Mouse (Mus musculus): ENCODE measurements around the gene Vps52. TPM values are rescaled to one million over a fixed set of nuclear protein-coding genes. Genes with fewer than 3 reads are reported as not detected.

Vps52 gene
- polyA plus RNA-seq, 1 experiment from 2014 or later: 39.4 TPM

DNA sequence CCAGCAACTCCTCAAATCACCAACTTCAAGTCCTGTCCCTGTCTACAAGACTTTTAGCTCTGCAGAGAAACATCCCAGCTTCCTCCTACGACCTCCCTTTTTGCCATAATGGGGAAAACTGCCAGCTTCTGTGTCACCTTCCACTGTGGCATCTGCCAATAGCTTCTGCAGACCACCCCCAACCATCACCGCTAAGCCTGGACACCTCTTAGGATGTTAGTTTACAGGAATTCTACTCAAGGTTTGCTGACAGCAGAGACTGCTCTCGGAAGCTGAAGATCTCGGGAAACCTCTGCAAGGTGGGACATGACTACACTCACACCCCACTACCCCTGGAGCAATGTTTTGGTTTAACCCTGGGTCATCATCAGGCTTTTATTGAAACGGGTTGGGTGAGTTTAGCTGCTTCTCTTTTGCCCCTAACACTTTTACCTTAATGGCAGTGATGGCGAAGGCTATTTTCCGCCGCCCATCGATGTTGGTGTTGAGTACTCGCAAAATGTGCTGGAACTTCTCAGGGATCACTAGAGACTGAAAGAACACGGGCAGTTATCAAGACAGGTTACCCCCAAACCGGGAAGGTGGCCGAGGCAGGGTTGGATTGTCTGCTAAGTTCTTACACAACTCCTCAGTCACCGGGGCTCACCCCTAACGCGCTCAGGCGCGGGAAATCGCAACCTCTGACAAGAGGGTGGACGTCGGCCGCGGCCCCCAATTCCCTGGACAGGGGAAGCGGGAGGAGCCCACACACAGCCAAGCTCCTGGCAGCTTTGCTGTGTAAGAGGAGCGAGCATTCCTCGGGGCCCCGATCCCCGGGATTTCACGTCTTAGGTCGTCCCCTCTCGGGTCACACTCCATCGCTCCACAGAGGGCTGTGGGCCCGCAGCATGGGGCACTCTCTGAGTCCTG lies 712 bp upstream of the Vps52 start:
- DNase-seq (ENCODE audit: low spot score) (no peak), ATAC-seq (ENCODE audit: low FRiP score) (no peak)
- WGBS: 3% methylated on average over 33 of the region's 33 CpGs
- Histone ChIP-seq H3K27me3 (ENCODE audit: control insufficient read depth, insufficient read depth, low read length) (no peaks in the 10 kb centered on the region), H3K9me3 (ENCODE audit: control insufficient read depth, low read length) (no peaks in the 10 kb centered on the region), H3K4me3 (ENCODE audit: low read depth, low read length) (peak overlapping the region; percentile 97), H3K36me3 (ENCODE audit: control insufficient read depth, insufficient read depth, low read length) (peaks cover 2% of the 10 kb centered on the region; the same call in 1 of the 2 replicates), H3K9ac (ENCODE audit: low read depth, low read length) (peak overlapping the region; percentile 96), H3K4me2 (replicated peaks; ENCODE audit: low read depth, low read length) (peak overlapping the region; percentile 96), H3K4me1 (replicated peaks; ENCODE audit: control insufficient read depth, insufficient read depth, low read length) (peaks cover 19% of the 10 kb centered on the region), H3K27ac (ENCODE audit: low read depth, low read length) (peak overlapping the region; percentile 81)

DNA sequence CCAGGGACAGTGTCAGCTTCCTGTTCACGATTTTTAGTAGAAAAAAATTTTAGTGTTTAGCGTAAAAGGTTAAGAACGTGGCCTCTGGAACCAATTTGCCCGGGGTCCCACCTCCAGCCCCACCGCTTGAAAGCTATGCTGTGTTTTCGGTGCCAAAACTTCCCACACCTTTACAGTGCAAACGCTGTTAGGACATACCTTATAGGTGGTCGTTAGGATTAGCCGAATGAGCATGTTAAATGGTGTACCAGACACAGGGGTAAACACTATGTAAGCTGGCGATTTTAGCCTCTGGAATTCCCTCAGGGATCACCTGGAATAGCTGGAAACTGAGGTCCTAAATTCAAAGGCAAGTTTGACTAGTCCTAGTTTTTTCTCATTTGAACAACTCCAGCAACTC lies 724 bp downstream of the Vps52 start:
- Histone ChIP-seq H3K9ac (ENCODE audit: low read depth, low read length) (peak overlapping the region; percentile 71), H3K36me3 (ENCODE audit: control insufficient read depth, insufficient read depth, low read length) (peaks cover 2% of the 10 kb centered on the region; the same call in 1 of the 2 replicates), H3K27me3 (ENCODE audit: control insufficient read depth, insufficient read depth, low read length) (no peaks in the 10 kb centered on the region), H3K4me2 (replicated peaks; ENCODE audit: low read depth, low read length) (peak overlapping the region; percentile 77), H3K27ac (ENCODE audit: low read depth, low read length) (peak overlapping the region; percentile 82), H3K9me3 (ENCODE audit: control insufficient read depth, low read length) (no peaks in the 10 kb centered on the region), H3K4me1 (replicated peaks; ENCODE audit: control insufficient read depth, insufficient read depth, low read length) (peaks cover 16% of the 10 kb centered on the region), H3K4me3 (ENCODE audit: low read depth, low read length) (peak overlapping the region; percentile 97)
- no peak for DNase-seq (ENCODE audit: low spot score)
- 6% methylated on average over 10 of the region's 10 CpGs for WGBS
- ATAC-seq (ENCODE audit: low FRiP score): 0 out of 2 replicates have a peak, but pooled peaks have one; percentile 2

DNA sequence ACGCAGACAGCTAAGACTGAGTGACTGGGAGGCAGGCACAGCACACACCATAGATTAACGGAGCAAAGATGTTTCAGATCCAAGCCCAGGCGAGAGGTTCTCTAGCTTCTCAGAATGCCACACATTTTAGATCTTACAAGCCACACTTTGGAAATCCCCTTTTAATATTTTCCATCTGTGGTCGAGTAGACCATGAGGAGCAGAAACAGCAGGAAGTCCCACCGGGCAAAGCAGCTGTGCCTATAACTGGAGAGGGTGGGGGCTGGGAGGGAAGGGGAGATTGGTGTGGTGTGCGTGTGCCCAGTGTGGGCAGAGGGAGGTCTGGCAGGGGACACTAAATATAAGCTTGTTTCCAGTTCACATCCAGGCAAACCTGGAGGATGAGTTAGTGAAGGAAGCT lies 1.9 kb downstream of the Vps52 start:
- Histone ChIP-seq H3K9ac (ENCODE audit: low read depth, low read length) (no peak overlapping the region), H3K4me3 (ENCODE audit: low read depth, low read length) (no peak overlapping the region), H3K4me2 (replicated peaks; ENCODE audit: low read depth, low read length) (no peak overlapping the region), H3K36me3 (ENCODE audit: control insufficient read depth, insufficient read depth, low read length) (peaks cover 2% of the 10 kb centered on the region; the same call in 1 of the 2 replicates), H3K9me3 (ENCODE audit: control insufficient read depth, low read length) (no peaks in the 10 kb centered on the region), H3K4me1 (replicated peaks; ENCODE audit: control insufficient read depth, insufficient read depth, low read length) (peaks cover 11% of the 10 kb centered on the region), H3K27me3 (ENCODE audit: control insufficient read depth, insufficient read depth, low read length) (no peaks in the 10 kb centered on the region), H3K27ac (ENCODE audit: low read depth, low read length) (no peak overlapping the region)
- ATAC-seq (ENCODE audit: low FRiP score) (no peak), DNase-seq (ENCODE audit: low spot score) (no peak)
- WGBS: 83% methylated on average over 6 of the region's 6 CpGs

DNA sequence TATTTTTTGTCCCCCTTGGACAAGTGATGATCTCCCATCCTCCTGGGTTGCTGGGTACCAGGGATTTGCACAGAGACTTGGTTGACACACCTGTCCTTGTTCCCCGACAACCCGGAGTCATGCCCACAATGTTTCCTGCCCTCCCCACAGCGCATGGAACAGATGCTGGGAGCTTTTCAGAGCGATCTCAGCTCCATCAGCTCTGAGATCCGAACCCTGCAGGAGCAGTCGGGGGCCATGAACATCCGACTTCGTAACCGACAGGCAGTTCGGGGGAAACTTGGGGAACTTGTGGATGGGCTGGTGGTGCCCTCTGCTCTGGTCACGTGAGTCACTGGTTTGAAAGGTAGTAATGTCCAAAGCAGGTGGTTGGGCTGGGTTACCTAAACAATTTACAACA lies 2.8 kb downstream of the Vps52 start:
- H3K4me3 ChIP-seq (ENCODE audit: low read depth, low read length): no peak overlapping the region
- DNase-seq (ENCODE audit: low spot score) (no peak), ATAC-seq (ENCODE audit: low FRiP score) (no peak)
- no peak overlapping the region for H3K27ac ChIP-seq (ENCODE audit: low read depth, low read length)
- no peaks in the 10 kb centered on the region for H3K27me3 ChIP-seq (ENCODE audit: control insufficient read depth, insufficient read depth, low read length)
- H3K36me3 ChIP-seq (ENCODE audit: control insufficient read depth, insufficient read depth, low read length): no peaks in the 10 kb centered on the region
- peaks cover 11% of the 10 kb centered on the region for H3K4me1 ChIP-seq (replicated peaks; ENCODE audit: control insufficient read depth, insufficient read depth, low read length)
- H3K9me3 ChIP-seq (ENCODE audit: control insufficient read depth, low read length): no peaks in the 10 kb centered on the region
- H3K9ac ChIP-seq (ENCODE audit: low read depth, low read length): no peak overlapping the region
- H3K4me2 ChIP-seq (replicated peaks; ENCODE audit: low read depth, low read length): no peak overlapping the region
- 92% methylated on average over 11 of the region's 11 CpGs for WGBS

DNA sequence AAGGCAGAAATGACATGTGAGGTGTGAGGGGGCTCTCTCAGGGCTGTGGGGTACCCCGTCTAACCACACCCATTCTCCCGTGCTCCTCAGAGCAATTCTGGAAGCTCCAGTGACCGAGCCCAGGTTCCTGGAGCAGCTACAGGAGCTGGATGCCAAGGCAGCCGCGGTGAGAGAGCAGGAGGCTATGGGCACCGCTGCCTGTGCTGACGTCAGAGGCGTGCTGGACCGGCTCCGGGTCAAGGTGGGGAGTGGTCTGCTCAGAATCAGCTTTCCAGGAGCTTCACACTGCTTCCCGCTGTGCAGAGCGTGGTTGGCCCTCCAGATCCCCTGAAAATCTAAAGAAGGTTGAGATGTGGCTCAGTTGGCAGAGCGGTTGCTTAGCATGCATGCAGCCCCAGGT lies 3.5 kb downstream of the Vps52 start:
- peaks cover 8% of the 10 kb centered on the region for H3K4me1 ChIP-seq (replicated peaks; ENCODE audit: control insufficient read depth, insufficient read depth, low read length)
- no peaks in the 10 kb centered on the region for H3K27me3 ChIP-seq (ENCODE audit: control insufficient read depth, insufficient read depth, low read length)
- no peaks in the 10 kb centered on the region for H3K36me3 ChIP-seq (ENCODE audit: control insufficient read depth, insufficient read depth, low read length)
- WGBS: 95% methylated on average over 13 of the region's 13 CpGs
- ATAC-seq (ENCODE audit: low FRiP score) (no peak), DNase-seq (ENCODE audit: low spot score) (no peak)
- H3K9ac ChIP-seq (ENCODE audit: low read depth, low read length): no peak overlapping the region
- no peak overlapping the region for H3K4me3 ChIP-seq (ENCODE audit: low read depth, low read length)
- no peak overlapping the region for H3K27ac ChIP-seq (ENCODE audit: low read depth, low read length)
- H3K4me2 ChIP-seq (replicated peaks; ENCODE audit: low read depth, low read length): no peak overlapping the region
- H3K9me3 ChIP-seq (ENCODE audit: control insufficient read depth, low read length): no peaks in the 10 kb centered on the region

DNA sequence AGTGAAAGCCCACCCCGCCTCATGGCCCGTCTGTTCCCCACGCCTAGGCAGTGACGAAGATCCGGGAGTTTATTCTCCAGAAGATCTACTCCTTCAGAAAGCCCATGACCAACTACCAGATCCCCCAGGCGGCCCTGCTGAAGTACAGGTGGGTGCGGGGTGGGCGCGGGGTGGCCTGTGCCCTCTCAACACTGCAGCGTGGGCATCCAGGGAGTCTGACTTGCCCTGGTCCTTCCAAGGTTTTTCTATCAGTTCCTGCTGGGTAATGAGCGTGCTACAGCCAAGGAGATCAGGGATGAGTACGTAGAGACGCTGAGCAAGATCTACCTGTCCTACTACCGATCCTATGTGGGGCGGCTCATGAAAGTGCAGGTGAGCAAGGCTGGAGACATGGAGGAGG lies 4.3 kb downstream of the Vps52 start:
- Histone ChIP-seq H3K9ac (ENCODE audit: low read depth, low read length) (no peak overlapping the region), H3K27ac (ENCODE audit: low read depth, low read length) (no peak overlapping the region), H3K36me3 (ENCODE audit: control insufficient read depth, insufficient read depth, low read length) (no peaks in the 10 kb centered on the region), H3K9me3 (ENCODE audit: control insufficient read depth, low read length) (no peaks in the 10 kb centered on the region), H3K4me1 (replicated peaks; ENCODE audit: control insufficient read depth, insufficient read depth, low read length) (peaks cover 3% of the 10 kb centered on the region; the same call in 1 of the 2 replicates), H3K4me3 (ENCODE audit: low read depth, low read length) (no peak overlapping the region), H3K27me3 (ENCODE audit: control insufficient read depth, insufficient read depth, low read length) (no peaks in the 10 kb centered on the region), H3K4me2 (replicated peaks; ENCODE audit: low read depth, low read length) (no peak overlapping the region)
- ATAC-seq (ENCODE audit: low FRiP score) (no peak), DNase-seq (ENCODE audit: low spot score) (no peak)
- WGBS: 93% methylated on average over 15 of the region's 15 CpGs

DNA sequence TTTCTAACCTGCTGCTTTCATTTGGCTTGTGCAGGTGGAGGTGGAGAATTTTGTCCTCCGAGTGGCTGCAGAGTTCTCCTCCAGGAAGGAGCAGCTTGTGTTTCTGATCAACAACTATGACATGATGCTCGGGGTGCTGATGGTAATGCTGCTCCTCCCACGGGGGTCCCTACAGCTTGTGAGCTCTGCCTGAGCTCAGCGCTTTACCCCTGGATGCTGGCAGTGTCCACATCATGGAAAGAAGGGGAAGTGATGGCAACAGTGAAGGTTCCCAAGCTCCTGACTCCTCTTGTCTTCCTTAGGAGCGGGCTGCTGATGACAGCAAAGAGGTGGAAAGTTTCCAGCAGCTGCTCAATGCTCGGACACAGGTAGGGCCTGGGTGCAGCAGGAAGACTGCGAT lies 7.3 kb downstream of the Vps52 start:
- H3K36me3 ChIP-seq (ENCODE audit: control insufficient read depth, insufficient read depth, low read length): no peaks in the 10 kb centered on the region
- DNase-seq (ENCODE audit: low spot score): no peak
- WGBS: 91% methylated on average over 7 of the region's 7 CpGs
- no peak overlapping the region for H3K4me3 ChIP-seq (ENCODE audit: low read depth, low read length)
- no peaks in the 10 kb centered on the region for H3K9me3 ChIP-seq (ENCODE audit: control insufficient read depth, low read length)
- no peaks in the 10 kb centered on the region for H3K4me1 ChIP-seq (replicated peaks; ENCODE audit: control insufficient read depth, insufficient read depth, low read length)
- no peak overlapping the region for H3K4me2 ChIP-seq (replicated peaks; ENCODE audit: low read depth, low read length)
- no peaks in the 10 kb centered on the region for H3K27me3 ChIP-seq (ENCODE audit: control insufficient read depth, insufficient read depth, low read length)
- no peak for ATAC-seq (ENCODE audit: low FRiP score)
- no peak overlapping the region for H3K27ac ChIP-seq (ENCODE audit: low read depth, low read length)
- no peak overlapping the region for H3K9ac ChIP-seq (ENCODE audit: low read depth, low read length)

DNA sequence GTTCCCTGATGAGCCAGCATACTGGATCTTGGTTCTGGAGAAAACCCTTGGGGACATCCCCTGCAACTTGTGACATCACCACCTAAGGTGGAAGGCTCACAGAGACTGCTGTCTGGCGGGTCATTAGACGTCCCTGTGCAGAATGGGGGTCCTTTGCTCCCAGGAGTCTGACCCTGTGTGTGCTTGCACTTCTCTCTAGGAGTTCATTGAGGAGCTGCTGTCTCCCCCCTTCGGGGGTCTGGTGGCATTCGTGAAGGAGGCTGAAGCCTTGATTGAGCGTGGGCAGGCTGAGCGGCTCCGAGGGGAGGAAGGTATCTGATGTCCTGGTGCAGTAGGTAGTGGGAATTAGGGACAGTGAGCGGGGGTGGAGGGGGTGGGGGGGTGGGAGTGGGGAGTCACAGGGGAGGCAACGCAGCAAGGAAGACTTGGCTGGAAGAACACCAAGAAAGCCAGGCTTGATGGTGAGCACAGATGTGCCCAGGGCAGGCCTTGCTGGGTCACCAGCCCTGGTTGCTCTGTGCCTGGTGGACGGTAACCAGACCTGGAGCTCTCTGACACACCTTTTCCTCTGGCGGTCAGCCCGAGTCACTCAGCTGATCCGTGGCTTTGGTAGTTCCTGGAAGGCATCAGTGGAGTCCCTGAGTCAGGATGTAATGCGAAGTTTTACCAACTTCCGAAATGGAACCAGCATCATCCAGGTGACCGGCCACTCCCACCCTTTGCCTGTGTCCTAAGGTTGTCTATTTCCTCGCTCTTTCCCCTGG lies 9.7 kb downstream of the Vps52 start:
- H3K9me3 ChIP-seq (ENCODE audit: control insufficient read depth, low read length): no peaks in the 10 kb centered on the region
- WGBS: 92% methylated on average over 17 of the region's 17 CpGs
- no peak for ATAC-seq (ENCODE audit: low FRiP score)
- H3K4me3 ChIP-seq (ENCODE audit: low read depth, low read length): no peak overlapping the region
- H3K4me1 ChIP-seq (replicated peaks; ENCODE audit: control insufficient read depth, insufficient read depth, low read length): no peaks in the 10 kb centered on the region
- DNase-seq (ENCODE audit: low spot score): no peak
- H3K36me3 ChIP-seq (ENCODE audit: control insufficient read depth, insufficient read depth, low read length): no peaks in the 10 kb centered on the region
- no peaks in the 10 kb centered on the region for H3K27me3 ChIP-seq (ENCODE audit: control insufficient read depth, insufficient read depth, low read length)
- no peak overlapping the region for H3K27ac ChIP-seq (ENCODE audit: low read depth, low read length)
- H3K9ac ChIP-seq (ENCODE audit: low read depth, low read length): no peak overlapping the region
- H3K4me2 ChIP-seq (replicated peaks; ENCODE audit: low read depth, low read length): no peak overlapping the region
